Mouse (Mus musculus): ENCODE data around the gene Crebzf.

Gene Crebzf

DNA sequence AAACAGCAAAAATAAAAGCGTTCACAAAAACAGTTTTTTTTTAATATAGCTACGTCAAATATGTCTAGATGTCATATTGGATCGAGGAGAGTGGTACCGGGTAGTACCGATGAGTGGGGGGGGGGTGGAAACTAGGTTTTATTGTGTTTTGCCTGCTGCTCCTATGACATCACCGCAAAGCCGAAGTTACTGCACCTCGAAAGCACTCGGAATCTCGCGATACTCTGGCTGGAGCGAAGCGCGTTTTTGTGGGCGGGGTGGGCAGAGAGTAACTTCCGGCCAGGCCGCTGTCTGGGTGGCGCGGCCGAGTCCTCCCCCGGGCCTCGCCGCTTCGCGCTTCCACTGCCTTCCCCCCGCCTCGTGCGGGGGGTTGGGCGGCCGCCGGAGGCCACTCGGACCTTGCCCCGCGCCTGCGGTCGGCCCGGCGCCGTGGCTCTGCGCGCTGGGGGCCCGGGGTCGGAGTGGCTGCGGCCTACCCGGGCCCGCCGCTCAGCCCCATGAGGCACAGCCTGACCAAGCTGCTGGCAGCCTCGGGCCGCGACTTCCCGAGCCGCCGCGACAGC is at the start of gene Crebzf:
Gene Crebzf, plus strand, starts transcription at position 212 of the 563 bp plus-strand sequence.
- peak; percentile 95 for DNase-seq (ENCODE audit: low read depth)

DNA sequence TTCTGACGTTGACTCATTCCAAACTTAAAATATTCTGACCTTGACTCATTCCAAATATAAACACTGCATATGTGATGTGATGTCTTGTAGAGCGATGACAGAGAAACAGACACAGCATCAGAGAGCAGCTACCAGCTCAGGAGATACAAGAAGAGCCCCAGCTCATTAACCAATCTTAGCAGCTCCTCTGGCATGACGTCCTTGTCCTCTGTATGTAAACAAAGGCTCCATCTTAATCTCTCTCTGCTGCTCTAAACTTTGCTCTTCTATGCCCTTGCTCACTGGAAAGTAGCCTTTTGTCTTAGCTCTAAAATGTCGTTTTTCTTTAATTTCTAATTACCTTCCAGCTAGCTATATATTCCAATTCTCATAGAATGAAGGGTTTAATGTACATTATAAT is 47.5 kb upstream of the Crebzf start:
- DNase-seq (ENCODE audit: low read depth): no peak

DNA sequence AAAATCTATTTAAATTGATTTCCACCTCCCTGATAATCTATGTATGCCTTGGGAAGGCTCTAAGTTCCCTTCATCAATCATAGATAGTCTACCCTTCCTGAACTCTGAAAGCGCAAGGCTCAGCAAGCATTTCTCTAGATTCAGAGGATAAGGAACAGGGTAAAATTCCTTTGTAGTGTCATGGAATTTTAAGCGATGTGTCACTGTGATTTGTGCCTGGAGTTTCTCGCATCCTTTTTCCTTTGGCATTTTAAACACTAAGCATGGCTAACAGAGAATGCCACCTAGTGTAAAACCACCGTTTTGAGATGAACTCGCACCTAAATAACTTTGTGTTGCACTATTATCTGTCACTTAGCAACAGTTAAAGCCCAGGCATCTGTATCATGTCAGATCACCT is 46.6 kb upstream of the Crebzf start:
- DNase-seq (ENCODE audit: low read depth): no peak

DNA sequence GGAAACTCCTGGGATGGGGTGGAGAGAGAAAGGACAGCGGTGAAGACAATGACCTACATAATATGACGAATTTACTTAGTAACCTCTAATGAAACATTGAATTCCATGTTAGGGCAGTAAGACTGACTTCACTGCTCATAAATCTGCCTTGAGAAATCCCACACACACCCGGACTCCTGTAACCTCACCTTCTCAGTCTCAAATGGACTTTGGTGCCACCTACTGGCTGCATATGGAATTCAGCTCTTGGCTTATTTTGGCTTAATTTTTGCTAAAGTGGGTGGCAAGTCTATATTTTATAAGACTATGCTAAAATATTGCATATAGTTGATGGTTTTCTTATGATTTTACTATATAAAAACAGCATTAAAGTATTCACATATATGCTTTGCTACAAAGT is 32.6 kb upstream of the Crebzf start:
- DNase-seq (ENCODE audit: low read depth): peak; percentile 59

DNA sequence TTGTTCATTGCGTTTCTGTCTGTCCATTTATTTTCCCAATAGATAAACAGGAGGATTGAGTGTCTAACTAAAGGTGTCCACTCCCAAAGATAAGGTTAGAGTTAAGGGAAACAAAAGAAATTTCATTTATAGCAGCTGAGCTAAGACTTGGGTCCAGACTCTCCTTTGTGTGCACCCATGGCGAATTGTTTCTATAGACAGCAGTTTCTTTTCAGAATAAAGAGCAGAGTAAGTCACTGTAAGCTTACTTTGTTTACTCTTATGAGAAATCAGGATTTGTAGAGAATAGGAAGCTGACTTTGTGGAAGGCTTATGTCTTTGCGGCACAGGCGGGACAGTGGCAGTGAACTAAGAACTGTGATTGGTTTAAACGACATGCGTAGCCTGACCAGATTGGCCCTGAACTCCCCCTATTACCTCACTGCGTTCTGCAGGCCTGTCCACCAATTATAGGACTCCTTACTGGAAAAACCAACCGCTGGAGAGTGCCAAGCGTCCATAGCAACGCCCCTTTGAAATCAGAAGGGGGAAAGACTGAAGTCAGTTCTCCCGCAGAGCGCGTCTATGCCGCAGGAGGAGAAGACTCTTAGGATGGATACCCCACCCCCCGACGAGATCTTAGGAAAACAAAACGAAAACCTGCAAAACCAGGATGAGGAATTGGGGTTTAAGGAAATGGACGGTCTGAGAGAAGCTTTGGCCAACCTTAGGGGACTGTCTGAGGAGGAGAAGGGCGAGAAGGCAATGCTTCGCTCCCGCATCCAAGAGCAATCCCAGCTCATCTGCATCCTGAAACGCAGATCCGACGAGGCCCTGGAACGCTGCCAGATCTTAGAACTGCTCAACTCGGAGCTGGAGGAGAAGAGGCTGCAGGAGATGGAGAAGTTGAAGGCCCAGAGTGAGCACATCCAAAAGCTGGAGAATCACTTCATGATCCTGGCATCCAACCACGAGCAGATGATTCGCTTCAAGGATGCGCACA is 16.2 kb upstream of the Crebzf start, which contains the start of gene Ccdc89:
Gene Ccdc89, plus strand, starts transcription at position 558 of the 982 bp plus-strand sequence.
- DNase-seq (ENCODE audit: low read depth): peak; percentile 83

DNA sequence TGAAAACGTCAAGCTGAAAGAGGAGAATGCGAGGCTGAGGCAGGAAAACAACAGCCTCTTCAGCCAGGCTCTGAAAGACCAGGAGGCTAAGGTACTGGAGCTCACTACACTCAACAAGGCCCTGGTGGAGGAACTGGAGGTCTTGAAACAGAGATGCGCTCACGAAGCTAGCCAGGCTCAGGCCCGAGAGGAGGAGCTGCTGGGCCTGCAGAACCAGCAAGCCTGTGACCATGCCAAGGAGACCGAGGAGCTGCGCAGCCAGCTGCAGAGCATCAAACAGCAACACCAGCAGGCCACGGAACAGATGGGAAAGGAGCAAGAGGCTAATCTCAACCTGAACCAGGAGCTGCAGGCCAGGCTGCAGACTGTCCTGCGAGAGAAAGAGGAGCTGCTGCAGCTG is 15.5 kb upstream of the Crebzf start:
- no peak for DNase-seq (ENCODE audit: low read depth)

DNA sequence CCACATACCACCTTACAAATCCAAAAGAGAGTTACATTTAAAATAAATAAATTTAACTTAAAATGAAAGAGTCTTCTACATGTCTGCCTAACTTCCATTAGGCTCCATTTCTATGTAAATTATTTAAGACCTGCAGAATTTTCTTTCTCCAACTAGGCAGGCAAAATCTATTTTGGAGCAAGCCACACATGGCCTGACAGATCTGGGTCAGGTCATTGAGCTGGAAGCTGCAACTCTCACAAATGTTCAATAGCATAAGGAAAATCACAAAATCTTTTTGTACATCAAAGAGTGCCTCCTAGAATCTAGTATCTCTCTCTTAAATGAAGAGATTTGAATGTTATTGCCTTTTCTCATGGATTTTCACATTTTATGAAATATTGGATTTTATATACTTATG is 10.3 kb upstream of the Crebzf start:
- no peak for DNase-seq (ENCODE audit: low read depth)

DNA sequence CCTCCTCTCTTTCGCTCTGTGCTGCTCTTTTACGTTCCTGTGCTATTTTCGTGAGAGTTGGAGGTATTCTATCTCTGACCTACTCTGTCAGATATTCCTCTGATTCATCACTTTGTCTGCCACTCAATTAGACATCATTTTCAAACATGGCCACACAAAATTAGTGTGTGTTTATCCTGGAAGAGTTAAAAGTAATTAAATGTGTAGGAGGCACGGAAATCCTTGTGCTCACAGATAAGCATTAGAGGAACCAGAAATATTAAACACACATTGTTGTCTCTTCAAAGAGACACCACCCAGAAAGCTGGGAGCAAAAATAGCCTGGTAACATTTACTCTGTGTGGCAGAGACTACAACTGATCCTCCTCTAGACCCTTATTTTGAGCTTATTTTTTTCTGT is 2.5 kb upstream of the Crebzf start:
- DNase-seq (ENCODE audit: low read depth): no peak

DNA sequence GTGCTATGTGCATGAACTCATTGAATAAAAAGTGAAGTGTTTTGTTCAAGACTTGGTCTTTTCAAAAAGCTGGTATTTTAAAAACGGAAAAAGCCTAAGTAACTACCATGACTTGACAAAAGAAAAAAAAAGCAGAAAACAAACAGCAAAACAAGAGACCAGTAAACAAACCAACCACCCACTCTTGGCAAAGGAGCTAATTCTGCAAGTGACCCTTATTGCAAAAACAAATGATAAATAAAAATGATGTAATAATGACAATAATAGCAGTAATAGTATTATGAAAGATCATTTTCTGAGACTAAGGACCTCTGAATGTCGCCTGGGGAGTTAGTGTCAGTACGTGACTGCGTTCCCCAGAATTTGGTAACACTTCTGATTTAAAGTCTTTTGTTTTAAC is 459 bp upstream of the Crebzf start:
- DNase-seq (ENCODE audit: low read depth): no peak

DNA sequence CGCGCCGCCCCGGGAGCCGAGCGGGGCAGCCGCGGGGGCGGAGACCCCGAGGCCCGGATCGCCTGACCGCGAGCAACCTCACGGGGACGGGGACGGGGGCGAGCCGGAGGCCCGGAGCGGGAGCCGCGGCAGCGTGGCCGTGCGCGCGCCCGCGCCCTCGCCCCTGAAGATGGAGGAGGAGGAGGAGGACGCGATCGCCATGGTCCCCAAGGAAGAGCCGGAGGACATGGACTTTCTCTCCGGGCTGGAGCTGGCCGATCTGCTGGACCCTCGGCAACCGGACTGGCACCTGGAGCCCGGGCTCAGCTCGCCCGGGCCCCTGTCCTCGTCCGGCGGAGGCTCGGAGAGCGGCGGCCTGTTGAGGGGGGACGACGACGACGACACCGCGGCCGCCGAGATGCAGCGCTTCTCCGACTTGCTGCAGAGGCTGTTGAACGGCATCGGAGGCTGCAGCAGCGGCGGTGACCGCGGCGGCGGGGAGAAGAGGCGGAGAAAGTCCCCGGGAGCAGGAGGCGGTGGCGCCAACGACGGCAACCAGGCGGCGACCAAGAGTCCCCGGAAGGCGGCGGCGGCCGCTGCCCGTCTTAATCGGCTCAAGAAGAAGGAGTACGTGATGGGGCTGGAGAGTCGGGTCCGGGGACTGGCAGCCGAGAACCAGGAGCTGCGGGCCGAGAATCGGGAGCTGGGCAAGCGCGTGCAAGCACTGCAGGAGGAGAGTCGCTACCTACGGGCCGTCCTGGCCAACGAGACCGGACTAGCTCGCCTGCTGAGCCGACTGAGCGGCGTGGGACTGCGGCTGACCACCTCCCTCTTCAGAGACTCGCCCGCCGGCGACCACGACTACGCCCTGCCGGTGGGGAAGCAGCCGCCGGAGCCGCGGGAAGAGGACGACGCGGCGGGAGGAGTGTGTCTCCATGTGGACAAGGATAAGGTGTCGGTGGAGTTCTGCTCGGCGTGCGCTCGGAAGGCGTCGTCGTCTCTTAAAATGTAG is 867 bp downstream of the Crebzf start:
- no peak for DNase-seq (ENCODE audit: low read depth)

DNA sequence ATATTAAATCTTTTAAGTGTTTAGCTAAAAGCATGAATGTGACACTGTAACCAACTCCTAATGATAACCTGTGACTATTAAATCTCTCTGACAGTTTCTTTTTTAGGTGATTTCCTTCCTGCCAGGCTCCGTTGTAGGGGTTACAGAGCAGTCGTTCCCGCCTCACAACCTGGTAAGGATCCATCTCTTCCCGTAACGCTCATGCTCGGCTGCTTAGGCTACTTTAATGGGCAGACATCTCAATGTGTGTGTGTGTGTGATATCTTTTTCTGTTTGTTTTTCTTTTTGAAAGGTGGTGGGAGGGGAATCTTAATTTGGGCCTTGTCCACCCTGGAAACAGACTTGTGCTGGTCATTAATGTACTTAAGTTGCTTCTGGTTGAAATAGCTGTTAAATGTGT is 1.7 kb downstream of the Crebzf start:
- DNase-seq (ENCODE audit: low read depth): no peak

DNA sequence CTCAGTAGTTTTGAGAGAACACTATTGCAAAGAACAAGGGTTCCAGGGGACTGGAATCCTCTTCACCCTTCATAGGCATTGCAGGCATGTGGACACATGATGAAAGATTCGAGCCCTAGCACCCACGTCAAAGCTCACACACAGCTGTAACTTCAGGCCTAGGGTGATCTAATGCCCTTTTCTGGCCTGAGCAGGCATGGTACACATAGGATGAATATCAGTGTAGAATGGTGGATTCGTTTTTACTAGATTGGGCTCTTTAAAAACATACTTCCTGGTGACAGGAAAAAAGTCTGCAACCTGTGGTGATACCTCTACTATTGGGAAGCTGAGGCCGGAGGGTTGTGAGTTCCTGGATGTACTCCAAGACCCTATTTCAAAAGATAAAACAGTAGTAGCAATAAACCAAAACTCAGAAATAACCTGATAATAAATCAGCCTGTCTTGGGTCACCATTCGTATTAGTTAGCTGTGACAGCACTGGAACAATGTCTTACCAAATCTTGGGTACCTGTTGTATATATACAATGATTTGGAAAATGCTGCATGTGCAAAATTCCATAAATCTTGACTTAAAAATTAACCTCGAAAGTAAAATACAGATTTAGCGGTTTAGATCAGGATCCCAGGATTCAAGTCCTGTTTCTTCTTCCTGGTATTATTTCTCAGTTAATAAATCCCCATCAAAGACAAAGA is 13.8 kb downstream of the Crebzf start:
- DNase-seq (ENCODE audit: low read depth): no peak

DNA sequence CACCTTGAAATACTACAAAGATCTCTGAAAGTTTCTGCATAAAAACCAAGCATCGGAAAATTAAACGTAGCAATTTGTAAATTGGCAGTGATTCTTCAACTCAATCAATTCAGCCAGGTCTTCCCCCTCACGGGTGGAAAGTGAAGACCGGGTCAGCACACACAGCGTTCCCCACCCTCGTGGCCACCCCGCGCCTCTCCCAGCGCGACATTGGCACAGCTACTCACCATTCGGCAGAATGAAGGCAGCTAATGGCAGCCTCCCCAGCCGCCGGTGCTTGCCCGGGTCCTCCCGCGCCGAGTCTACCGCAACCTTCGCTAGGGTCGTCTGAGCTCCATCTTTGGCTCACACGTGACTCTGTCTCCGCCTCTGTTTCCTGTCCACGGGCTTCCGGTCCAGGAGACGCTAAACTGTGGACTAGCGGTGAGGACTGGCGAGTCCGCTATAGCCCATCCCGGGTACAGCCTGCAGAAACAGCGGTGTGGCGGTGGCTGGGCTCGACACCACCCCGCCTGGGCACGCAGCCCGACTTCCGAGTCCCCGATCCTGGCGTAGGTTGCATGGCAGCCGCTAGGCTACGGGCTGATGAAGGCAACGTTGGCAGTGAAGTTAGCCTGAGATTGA is 14.4 kb downstream of the Crebzf start, which contains the start of gene Tmem126a:
Gene Tmem126a, minus strand, starts transcription at position 385 of the 624 bp plus-strand sequence.
- peak; percentile 82 for DNase-seq (ENCODE audit: low read depth)

DNA sequence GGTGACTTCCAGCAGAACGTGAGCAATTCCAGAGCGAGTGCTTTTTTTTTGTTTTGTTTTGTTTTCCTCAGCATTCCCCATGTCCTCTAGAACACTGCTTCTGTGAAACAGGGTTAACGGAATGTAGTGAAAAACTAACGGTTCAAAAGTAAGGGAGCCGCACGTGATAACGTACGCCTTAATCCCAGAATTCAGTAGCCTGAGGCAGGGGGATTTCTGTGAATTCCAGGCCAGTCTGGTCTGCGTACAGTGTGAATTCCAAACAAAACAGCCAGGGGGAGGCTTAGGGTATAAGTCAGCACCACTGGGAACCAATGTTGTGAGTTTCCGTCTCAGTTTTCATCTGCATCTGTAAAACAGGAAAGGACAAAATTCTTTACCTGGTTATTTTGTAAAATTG is 15.0 kb downstream of the Crebzf start:
- DNase-seq (ENCODE audit: low read depth): no peak

DNA sequence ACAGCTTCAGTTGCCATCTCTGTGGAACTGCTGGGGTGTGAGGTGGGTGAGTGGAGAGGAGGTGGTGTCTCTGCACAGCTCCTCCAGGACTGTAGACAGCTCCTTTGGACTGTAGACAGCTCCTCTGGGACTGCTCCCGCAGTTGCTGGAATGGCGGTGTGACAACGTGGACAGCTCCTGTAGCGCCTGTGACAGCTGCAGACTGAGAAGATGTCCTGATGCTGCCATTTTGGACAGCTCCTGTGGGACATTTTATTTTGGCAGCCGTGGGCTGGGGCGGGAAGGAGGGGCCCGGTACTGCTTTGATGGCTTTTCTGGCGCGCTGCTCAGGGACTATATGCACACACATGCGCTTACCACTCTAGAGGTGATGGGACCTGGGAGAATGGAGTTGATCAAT is 17.8 kb downstream of the Crebzf start:
- no peak for DNase-seq (ENCODE audit: low read depth)

DNA sequence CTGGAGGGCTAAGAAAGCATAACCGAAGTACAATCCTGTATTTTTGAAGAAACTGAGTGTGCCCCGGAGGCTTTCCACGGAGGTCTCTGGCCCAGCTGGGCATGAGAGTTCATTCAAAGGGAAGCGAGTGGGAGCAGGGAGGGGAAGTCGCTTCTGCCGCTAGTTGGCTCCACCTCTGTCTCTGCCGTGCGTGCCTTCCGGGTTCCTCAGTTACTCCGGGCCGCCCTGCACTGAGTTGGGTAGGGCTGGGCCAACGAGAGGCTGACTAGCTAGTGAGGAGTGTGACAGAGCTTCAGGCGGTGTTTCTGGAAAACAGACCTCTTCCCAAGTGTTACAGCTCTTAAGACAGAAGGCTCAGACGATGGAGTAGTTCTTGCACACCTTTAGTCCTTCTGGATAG is 18.4 kb downstream of the Crebzf start:
- no peak for DNase-seq (ENCODE audit: low read depth)

DNA sequence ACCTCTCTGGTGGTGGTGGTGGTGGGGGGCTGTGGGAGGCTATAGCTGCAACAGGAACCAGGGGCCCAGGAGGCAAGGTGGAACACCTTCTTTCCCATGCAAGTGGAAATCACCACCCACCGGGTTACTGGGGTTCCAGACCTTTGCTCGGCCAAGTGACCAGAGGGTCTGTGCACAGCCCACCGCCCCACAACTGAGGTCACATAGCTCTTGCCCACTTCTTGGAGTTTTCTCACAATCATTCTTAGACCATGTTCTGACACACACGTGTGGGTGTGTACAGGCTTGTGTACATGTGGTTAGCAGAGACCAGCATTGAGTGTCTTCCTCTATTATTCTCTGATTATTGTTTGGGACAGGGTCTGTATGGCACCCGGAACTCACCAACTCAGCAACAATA is 18.9 kb downstream of the Crebzf start:
- no peak for DNase-seq (ENCODE audit: low read depth)

DNA sequence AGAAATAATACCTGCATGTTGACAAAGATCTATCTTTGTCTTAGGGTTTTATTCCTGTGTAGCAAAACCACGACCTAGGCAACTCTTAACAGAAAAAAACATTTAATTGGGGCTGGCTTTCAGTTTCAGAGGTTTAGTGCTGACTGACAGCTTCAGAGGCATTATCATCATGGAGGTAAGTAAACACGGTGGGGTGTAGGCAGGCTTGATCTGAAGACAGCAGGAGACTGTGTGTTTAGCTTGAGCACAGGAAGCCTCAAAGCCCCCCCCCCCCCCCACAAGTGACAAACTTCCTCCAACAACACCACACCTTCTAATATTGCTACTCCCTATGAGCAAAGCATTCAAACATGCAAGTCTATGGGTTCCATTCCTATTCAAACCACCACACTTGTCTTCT is 31.0 kb downstream of the Crebzf start:
- no peak for DNase-seq (ENCODE audit: low read depth)

DNA sequence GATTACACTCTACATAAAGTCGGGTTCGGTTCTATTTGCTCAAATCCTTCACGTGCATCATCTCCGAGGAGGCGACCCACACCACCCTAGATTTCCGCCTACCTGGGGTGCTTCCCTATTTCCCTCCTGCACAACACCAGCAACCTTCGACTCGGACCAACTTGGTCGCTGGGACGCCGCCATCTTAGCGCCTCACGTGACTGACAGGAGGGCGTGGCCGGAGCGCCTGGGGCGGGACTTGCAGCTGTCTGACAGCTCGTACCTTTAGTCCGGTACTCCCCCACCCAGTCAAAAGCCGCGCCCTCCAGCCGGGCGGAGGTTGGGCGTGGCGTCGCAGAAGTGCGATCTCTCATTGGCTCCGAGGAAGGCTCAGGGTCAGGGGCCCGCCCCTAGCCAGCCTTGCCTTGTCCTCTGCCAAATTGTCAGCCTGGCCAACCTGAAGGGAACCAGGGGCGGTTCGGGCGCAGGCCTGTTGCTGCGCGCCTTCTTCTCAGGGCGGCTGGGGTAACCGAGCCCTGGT is 33.3 kb downstream of the Crebzf start, which contains the start of gene Tmem126b:
Gene Tmem126b, minus strand, starts transcription at position 209 of the 520 bp plus-strand sequence.
- peak; percentile 99 for DNase-seq (ENCODE audit: low read depth)

Data from fibroblast of lung, adult 2 months (primary cell).